Mouse (Mus musculus): ENCODE data around the gene Rgp1. TPM values are rescaled to one million over a fixed set of nuclear protein-coding genes. Genes with fewer than 3 reads are reported as not detected.

Gene Rgp1
- total RNA-seq, 2 experiments from 2014 or later = 32.3 to 41.6 TPM

- intact Hi-C loops (cut with DNase I) = no loop called here
- no peak for DNase-seq
Measured at GRCm38 (mm10) chr4:43560976-43561375, 17.5 kb upstream of the Rgp1 start.

DNA sequence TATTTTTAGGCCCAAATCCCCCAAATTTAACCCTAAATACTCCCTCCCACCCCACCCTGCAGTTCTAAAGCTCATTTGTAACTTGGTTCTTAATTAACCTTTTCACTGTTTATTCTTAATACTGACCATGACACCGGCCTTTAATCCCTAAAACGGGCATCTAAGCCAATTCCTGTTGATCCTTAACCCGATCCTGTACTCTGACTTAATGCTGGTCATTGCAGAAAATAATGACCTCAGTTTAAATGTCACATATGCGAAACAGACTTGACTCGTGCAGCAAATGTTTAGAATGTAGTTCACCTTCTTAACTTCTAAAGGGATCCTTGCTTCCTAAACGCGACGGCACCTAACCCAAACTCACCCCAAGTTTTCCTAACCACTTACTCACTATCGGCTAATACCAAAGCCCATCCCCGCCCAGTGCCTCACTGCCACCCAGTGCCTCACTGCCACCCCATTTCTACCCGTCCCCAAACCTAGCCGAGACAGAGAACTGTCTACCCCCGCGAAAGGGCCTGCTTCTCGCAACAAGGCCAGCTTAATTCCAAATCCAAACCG, 17.0 kb upstream of the Rgp1 start:
- intact Hi-C loops (cut with DNase I) = no loop called here
- DNase-seq = no peak

DNA sequence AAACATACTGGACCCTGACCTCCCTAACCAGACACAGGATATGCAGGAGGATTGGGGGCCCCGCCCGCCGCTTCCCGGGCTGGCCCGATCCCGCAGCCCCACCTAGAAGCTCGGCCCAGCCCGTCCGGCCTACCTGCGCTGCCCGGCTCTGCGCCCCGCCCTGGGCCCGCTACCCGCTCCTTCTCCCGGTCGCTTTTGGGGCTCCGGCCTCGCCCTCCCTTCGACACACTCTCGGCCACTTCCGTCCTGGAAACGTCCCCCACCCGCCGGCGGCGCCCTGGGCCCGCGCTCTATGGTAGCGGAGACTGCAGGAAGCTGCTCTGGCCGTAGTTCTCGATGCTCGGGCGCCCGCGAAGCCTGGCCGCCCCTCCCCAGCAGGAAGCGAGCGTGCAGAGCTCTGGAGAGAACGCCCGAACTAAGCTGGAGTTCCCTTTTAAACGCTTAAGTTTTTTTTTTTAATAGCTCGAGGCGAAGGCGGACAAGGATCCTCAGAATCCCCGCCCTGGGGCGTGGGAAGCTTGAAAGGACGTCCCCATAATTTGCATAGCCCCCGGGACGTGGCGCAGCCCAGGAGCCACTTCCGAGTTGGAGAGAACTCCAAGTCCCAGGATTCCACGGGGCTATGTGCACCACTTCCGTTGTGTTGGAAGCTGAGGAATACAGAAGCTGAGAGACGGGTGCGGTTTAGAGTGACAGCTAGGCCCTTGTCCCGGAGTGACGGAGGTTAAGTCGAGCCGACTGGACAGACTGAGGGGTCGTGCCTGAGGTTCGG, 16.3 kb upstream of the Rgp1 start, which contains the start of the genes Creb3 and Tln1:
Gene Creb3 (plus strand): TSS at position 336 of the 772 bp plus-strand sequence.
Gene Tln1 (minus strand): TSS at position 695 of the 772 bp plus-strand sequence.
- DNase-seq = peak; percentile 92 to 94
- intact Hi-C loops (cut with DNase I) = loop anchor here (1.0 kb wide), 1 partner anchor 16 kb away; the partner anchor contains the start of genes Gba2 and Rgp1

DNA sequence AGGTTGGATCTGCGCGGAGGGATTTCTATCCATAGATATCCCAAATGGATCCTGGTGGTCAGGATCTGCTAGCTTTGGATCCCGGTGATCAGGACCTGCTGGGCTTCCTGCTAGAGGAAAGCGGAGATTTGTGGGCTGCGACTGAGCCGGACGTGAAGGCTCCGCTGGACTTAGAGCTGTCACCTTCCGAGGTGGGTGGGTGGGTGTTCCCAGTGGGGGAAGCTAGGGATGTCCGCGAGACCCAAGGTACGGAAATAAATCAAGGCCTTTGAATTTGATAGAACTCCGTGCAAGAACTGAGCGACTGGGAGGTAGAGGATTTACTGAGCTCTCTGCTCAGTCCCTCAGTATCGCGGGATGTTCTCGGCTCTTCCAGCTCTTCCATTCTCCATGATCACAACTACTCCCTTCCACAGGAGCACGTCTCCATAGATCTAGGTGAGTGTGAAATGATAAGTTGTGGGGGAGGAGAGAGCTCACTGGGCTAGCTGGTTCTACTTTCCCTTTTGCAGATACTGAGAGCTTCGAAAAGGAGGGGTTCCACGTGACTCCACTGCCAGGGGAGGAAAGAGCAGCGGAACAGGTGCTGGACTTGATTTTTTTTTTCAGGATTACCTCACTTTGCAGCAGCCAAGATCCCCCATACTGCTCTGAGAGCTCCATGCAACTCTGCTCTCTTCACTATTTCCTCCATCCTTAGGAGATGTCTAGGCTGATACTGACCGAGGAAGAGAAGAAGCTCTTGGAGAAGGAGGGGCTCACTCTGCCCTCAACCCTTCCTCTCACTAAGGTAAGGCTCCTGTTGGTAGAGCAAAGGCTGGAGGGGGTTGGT, 15.5 kb upstream of the Rgp1 start:
- intact Hi-C loops (cut with DNase I) = loop anchor here (1.0 kb wide), 1 partner anchor 15 kb away; the partner anchor contains the start of genes Gba2 and Rgp1
- no peak for DNase-seq

GRCm38 (mm10) chr4:43563601-43563875, 15.0 kb upstream of the Rgp1 start:
- no peak for DNase-seq
- intact Hi-C loops (cut with DNase I) = no loop called here

DNA sequence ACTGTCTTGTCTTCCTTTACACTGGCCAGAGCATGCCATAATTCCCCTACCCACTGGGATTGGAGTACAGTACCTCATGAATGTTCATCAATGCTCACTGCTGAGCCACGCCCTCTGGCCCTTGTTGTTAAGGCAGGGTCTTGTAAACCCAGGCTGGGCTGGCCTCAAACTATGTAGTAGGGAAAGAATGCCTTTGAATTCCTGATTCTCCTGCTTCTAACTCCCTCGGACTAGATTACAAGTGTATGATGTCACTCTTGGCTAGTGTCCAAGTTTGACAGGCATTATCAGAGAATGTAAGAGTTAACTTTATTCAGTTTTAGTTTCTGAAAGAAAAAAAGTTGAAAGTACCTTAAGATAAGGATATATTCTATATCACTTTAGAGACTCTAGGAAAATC, 14.3 kb upstream of the Rgp1 start:
- intact Hi-C loops (cut with DNase I) = no loop called here
- DNase-seq = no peak

GRCm38 (mm10) chr4:43567140-43567539, 11.4 kb upstream of the Rgp1 start:
- intact Hi-C loops (cut with DNase I) = no loop called here

DNA sequence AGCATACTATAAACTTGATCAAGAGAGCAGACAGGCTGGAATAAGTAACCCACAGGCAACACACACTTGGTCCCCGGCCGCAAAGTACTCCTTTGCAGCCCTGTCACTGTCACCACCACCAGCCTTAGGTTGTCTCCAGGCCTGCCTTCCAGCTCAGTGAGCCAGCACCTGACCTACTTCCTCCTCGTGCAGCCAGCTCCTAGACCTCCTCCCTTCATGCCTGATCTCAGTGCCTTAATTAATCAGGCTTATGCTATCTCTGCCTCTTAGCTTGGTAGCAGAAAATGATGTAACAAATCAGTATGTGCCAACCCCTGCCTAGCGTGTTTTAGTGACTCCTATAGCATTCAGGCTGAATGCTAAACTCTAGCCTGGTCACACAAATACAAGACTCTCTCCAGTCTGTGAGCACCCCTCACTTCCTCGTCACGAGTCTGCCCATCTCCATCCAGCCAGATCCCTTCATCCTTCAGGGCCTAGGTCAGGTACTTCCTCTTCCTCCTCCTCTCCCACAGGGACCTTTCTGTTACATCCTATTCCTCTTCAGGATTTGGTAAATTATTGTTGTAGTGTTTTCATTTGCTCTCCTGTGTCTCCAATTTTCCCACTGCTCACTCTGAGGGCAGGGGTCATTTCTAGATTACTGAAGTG, 7.0 kb upstream of the Rgp1 start:
- intact Hi-C loops (cut with DNase I) = loop anchor here (5.0 to 10.0 kb wide), 2 partner anchors 39 to 517 kb away; partner anchors contain the start of gene Unc13b
- no peak for DNase-seq

More at GRCm38 (mm10) chr4:43567140-43567539, 11.4 kb upstream of the Rgp1 start:
- peak in 1 of 2 experiments; percentile 38 for DNase-seq

DNA sequence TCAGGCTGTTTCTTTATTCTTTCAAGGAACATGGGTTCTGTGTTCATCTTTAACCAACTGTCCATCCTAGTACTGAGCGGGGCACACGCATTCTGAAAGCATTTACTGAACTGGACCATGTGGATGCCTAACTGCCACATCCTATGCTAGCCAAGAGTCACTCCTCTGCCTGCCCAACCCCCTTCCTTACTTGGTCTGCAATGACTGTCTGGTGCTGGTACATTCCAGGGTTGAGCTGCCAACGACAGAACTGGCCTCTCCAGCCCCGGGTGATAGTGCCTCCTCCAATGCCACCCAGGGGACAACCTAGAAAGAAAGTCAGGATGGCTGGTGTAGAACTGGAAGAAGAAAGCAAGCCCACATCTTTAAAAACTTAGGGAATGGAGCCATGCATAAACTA, 5.0 kb upstream of the Rgp1 start:
- DNase-seq = no peak
- intact Hi-C loops (cut with DNase I) = loop anchor here (5.0 to 10.0 kb wide), 2 partner anchors 41 to 519 kb away; partner anchors contain the start of gene Unc13b

DNA sequence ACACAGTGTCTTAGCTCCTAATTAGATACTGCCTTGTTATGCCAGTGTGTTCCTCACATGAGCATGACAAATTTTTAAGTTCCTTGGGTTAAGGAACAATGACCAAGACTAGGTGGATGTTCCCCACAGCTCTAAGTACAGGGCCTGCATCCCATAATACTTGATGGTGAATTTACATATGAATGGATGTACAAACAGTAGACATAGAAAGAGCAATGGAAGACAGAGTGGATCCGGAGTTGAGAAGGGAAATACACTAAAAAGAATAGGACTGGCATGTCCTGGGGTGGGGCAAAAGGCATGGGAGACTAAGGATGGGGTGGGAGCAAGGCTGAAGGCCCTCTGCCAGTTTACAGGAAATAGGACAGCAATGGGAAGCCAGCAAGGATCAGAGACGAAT, 3.2 kb upstream of the Rgp1 start:
- no peak for DNase-seq
- intact Hi-C loops (cut with DNase I) = loop anchor here (5.0 to 10.0 kb wide), 2 partner anchors 57 to 521 kb away; partner anchors contain the start of genes Npr2 and Unc13b

- no peak for DNase-seq
- intact Hi-C loops (cut with DNase I) = loop anchor here (5.0 to 10.0 kb wide), 2 partner anchors 55 to 523 kb away; partner anchors contain the start of genes Npr2 and Unc13b
Measured at GRCm38 (mm10) chr4:43577237-43577881, 1.2 kb upstream of the Rgp1 start.

DNA sequence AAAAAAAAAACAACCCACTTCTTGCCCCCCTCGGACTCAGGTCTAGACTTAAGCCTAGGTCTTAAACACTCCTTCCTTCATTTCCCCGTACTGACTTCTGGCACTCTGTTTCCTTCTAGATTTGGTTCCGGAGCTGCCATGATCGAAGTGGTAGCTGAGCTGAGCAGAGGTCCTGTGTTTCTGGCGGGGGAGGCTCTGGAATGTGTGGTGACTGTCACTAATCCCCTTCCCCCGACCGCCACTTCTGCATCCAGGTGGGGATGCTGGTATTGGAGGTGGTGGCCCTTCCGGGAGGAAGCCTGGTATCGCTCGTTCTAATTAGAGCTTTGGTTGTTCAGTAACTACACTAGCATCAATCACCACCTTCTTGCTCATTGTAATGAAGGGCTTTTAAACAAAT, 741 bp downstream of the Rgp1 start:
- intact Hi-C loops (cut with DNase I) = loop anchor here (5.0 to 10.0 kb wide), 2 partner anchors 53 to 524 kb away; partner anchors contain the start of genes Npr2 and Unc13b
- DNase-seq = no peak

DNA sequence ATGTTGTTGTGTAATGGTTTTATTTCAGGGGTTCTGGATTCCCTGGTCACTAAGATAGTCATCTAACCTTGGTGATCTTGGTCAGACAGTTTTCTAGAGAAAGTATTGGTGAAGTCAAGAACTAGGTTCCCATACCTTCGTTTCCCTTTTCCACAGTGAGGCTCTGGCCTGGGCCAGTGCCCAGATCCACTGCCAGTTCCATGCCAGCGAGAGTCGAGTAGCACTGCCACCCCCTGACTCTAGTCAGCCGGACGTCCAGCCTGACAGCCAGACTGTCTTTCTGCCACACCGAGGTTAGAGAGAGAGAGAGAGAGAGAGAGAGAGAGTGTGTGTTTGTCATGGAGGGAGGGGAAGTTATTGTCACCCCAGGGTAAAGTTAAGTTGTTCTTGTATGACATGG, 1.2 kb downstream of the Rgp1 start:
- DNase-seq = no peak
- intact Hi-C loops (cut with DNase I) = loop anchor here (5.0 to 10.0 kb wide), 3 partner anchors 53 to 525 kb away; partner anchors contain the start of genes Fam221b, Npr2, Tmem8b and Unc13b

DNA sequence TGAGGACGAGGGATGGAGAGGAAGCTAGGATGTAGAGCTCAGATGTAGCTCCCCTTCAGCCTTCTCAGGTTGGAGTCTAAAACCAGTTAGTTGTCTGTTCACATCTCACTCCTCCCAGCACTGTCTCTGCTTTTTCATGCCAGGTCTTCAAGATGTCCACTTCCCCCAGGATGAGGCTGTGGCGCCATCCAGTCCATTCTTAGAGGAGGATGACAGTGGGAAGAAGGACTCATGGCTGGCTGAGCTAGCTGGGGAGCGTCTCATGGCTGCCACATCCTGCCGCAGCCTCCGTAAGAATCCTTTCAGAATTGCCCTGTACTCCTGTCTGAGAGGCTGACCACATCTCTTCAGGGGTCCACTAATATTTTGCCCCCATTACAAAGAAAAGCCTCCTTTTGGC, 2.2 kb downstream of the Rgp1 start:
- no peak for DNase-seq
- intact Hi-C loops (cut with DNase I) = loop anchor here (5.0 kb wide), 1 partner anchor 87 kb away; the partner anchor contains the start of genes Fam221b and Tmem8b

DNA sequence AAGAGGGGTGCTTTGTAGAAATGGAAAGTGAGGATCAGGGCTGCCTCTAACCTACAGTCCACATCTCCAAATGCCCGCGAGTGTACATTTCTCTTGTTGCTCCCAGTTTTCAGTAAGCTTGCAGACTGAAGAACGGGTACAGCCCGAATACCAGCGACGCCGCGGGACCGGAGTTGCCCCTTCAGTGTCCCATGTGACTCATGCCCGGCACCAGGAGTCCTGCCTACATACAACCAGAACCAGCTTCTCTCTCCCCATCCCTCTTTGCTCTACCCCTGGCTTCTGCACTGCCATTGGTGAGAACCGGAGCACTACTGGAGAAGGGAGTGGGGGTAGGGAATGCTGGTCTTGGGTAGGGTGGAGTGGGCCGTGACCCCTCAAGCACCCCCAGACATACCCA, 2.9 kb downstream of the Rgp1 start:
- intact Hi-C loops (cut with DNase I) = loop anchor here (5.0 kb wide), 1 partner anchor 86 kb away; the partner anchor contains the start of genes Fam221b and Tmem8b
- no peak for DNase-seq

DNA sequence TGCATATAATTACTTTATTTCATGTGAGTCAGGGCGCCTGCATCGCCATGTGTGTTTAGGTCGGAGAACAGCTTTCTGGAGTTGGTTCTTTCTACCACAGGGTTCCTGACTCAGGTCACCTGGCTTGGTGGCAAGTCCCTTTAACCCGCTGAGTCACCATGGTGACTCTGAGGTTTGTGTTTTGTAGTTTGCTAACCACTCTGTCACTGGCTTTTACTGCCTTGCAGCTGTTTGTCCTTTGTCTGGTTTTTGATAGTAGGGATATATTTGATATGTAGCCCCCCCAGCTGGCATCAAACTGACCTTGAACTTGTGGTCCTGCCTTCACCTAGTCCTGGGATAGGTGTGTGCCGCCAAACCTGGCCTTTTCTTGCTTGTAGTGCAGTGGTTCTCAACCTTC, 3.7 kb downstream of the Rgp1 start:
- intact Hi-C loops (cut with DNase I) = loop anchor here (5.0 kb wide), 1 partner anchor 85 kb away; the partner anchor contains the start of genes Fam221b and Tmem8b
- no peak for DNase-seq

GRCm38 (mm10) chr4:43583421-43583820, 4.9 kb downstream of the Rgp1 start:
- DNase-seq = no peak
- intact Hi-C loops (cut with DNase I) = loop anchor here (5.0 kb wide), 1 partner anchor 84 kb away; the partner anchor contains the start of genes Fam221b and Tmem8b

DNA sequence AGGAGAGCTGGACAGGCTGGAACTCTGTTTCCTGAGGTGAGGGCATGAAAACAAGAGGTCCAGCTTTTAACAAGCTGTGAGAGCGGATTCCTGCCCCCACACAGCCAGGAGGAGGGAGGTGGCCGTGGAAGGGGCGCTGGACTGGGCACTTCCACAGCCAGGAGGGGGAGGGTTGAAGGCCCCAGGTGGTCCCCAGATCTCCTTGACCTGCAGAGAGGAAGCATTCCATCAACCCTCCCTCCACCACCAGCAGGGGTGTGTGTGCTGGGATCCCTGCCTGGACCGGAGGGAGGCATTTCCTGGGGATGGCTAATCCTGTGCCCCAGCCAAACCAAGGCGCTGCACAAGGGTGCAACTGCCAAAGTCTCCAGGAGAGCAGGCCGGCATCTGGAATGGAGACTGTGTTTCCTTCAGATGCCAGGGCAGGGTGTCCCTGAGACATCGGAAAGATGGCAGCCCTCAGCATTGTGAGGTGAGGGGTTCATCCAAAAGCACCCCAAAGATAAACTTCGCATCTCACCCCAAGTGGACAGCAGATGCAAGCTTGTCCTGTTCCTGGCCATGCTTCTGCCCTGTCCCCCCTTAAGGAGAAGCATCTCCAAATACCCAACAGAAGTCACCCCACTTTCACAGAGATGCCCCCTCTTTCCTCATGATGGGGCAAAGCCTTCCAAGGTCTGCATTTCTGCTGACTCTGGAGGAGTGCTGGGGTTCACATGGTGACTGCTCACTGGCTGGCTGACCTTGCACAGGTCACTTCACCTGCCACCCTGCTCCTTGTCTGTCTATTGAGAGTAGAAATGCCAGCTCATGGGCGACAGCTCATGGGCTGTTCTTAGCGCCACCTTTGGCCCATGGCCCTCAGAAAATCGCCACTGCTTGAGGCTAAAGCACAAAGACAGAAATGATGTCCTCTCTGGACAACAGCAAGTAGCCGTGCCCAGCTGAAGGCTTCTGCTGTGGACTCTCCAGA, 6.2 kb downstream of the Rgp1 start, which contains the start of gene Msmp:
Gene Msmp (minus strand): TSS at position 51 of the 973 bp plus-strand sequence.
- peak; percentile 38 for DNase-seq
- intact Hi-C loops (cut with DNase I) = loop anchor here (5.0 kb wide), 1 partner anchor 83 kb away; the partner anchor contains the start of genes Fam221b and Tmem8b
